Mouse (Mus musculus) megakaryocyte, embryonic 14.5 days (primary cell): ENCODE measurements around the gene Tsen2.

ENCODE experiments used
- FLI1 ChIP-seq: IDR thresholded peaks from 2 replicates; pipeline ENCODE4 v1.6.1; 2012; ENCODE audit warnings: low read length, inconsistent platforms, mixed read lengths
- GATA1 ChIP-seq: IDR thresholded peaks from 3 replicates; pipeline ENCODE4 v1.6.1; 2012; ENCODE audit warnings: mixed read lengths, low read length, inconsistent platforms, borderline replicate concordance

DNA sequence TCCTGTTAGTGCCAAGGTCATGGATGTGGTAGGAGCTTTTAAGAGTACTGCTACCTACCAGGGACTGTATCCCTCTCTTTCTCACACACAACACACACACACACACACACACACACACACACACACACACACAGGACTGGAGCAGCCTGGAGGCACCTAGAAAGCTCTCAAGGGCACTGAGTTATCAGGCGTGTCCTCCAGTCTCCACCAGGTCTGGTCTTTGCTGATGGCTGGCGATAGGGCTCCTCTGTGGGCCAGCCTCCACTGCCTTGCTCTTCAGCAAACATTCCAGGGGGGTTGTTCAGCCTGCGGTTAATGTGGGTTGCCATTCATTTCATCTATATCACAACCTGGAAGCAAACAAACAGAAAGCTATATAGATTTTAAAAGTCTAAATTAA, 17.0 kb upstream of the Tsen2 start:
- TF ChIP-seq FLI1 (no peak), GATA1 (no peak)
